Mouse (Mus musculus) spleen, adult 2 months (tissue): Measurements from ENCODE around the gene Rp9.

Source experiments
- CTCF ChIP-seq: fragments of 200-500 bp; IDR thresholded peaks from 2 replicates; pipeline ENCODE4 v1.5.1; 2011; ENCODE audit warnings: mild to moderate bottlenecking, inconsistent platforms; ENCODE audit not compliant: insufficient read depth, insufficient read length, insufficient replicate concordance; ENCODE audit errors: extremely low read depth
- POLR2A ChIP-seq: fragments of 200-500 bp; IDR thresholded peaks from 2 replicates; pipeline ENCODE4 v1.6.1; 2011; ENCODE audit warnings: low read depth, low read length, inconsistent platforms

- TF ChIP-seq CTCF (no peak), POLR2A (no peak)
These were observed 39.2 kb downstream of the Rp9 start for GRCm38 (mm10) chr9:22430315-22430840.
